Mouse (Mus musculus) liver, adult 2 months (tissue): ENCODE measurements at regions not wholly inside any gene's neighbourhood (a gene's known extent, or its start where the extent isn't known, plus 50 kb on each side); places are given as distances from the start of the nearest gene placed in this dataset.

Experiments used
- CTCF ChIP-seq: fragments of 200-500 bp; IDR thresholded peaks from 2 replicates; pipeline ENCODE4 v1.5.1; 2011; ENCODE audit warnings: low read depth, low read length, control low read depth
- POLR2A ChIP-seq: fragments of 200-500 bp; IDR thresholded peaks from 2 replicates; pipeline ENCODE4 v1.6.1; 2011; ENCODE audit warnings: low read length, control low read depth; ENCODE audit not compliant: insufficient read depth; ENCODE audit errors: extremely low read depth

DNA sequence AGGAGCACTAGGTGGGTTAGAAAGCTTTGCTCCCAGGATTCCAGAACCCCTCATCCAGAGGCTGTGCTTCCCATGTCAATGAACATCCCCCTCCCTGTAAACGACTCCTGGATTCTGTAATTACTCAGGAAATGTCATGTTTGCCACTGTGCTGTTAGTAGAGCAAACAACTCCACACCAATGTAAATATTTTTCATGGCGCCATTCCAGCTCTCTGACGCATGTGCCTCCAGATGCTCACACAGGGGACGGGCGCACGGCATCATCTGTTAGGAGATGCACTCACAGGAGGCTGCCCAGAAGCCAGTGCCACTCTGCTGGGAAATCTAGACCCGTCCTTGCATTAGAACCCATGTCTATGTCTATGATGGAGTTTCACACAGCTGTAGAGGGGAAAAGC, 51.3 kb upstream of the Rpl10-ps3 start:
- TF ChIP-seq CTCF (no peak), POLR2A (no peak)
